In the genomic region with DNA sequence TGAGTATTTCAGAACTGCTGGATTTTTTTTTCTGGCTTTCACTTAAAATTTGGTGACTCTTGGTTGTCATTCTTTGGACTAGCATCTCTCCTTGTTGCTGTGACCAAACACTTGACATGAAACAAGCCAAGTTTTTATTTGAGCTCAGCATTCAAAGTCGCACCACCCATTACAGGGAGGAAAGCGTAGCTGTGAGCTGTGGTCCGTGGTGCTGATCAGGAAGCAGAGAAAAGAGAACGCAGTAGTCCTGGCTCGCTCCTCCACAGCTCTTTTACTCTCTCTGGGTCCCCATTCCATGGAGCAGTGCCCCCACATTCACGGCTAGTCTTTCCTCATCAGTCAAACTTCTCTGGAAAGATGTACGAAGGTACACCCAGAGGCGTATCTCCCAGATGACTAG, we compare ENCODE assay signal across 25 mouse cellular contexts.
DNase-seq lines count a peak whose midpoint lies in the region; ATAC-seq and TF ChIP-seq lines count a peak whose summit lies in the region.
"Had no signal": no experiment of that assay in that cellular context is flagged by ENCODE, and none has a peak within 500 bp of the region (broad histone marks: within the 10 kb centered on the region; RNA-seq: fewer than 3 reads in every experiment).

No protein-coding gene starts in this region.

- no peaks in the 10 kb centered on the region for H3K36me3 ChIP-seq in forebrain, embryonic 11.5 days (ENCODE audit: control insufficient read depth, insufficient read depth, low read length)
- H3K36me3 ChIP-seq in forebrain, embryonic 10.5 days (replicated peaks): no peaks in the 10 kb centered on the region
- no peaks in the 10 kb centered on the region for H3K36me3 ChIP-seq in heart, embryonic 13.5 days
- H3K36me3 ChIP-seq in heart, embryonic 12.5 days: no peaks in the 10 kb centered on the region
- H3K36me3 ChIP-seq in kidney, adult 2 months (ENCODE audit: control insufficient read depth, insufficient read depth, low read length): no peaks in the 10 kb centered on the region
- H3K36me3 ChIP-seq: embryonic facial prominence, embryonic 12.5 days; G1E; limb, embryonic 10.5 days; limb, embryonic 15.5 days; liver, embryonic 13.5 days; neural tube, embryonic 15.5 days had no signal

- H3K4me1 ChIP-seq in forebrain, embryonic 11.5 days (replicated peaks; ENCODE audit: control insufficient read depth, insufficient read depth, low read length): no peaks in the 10 kb centered on the region
- H3K4me1 ChIP-seq in forebrain, embryonic 10.5 days: peaks cover 37% of the 10 kb centered on the region
- H3K4me1 ChIP-seq in heart, embryonic 13.5 days: peaks cover 59% of the 10 kb centered on the region
- peaks cover 54% of the 10 kb centered on the region for H3K4me1 ChIP-seq in heart, embryonic 12.5 days (replicated peaks)
- H3K4me1 ChIP-seq in kidney, adult 2 months (ENCODE audit: control insufficient read depth, insufficient read depth, low read length): peaks cover 24% of the 10 kb centered on the region
- peaks cover 11% of the 10 kb centered on the region for H3K4me1 ChIP-seq in brown adipose tissue, adult 24 weeks (ENCODE audit: control insufficient read depth, insufficient read depth, insufficient read length, low read length)
- H3K4me1 ChIP-seq: liver, embryonic 13.5 days had no signal

- no peak overlapping the region for H3K27ac ChIP-seq in forebrain, embryonic 11.5 days (ENCODE audit: low read depth, low read length)
- no peak overlapping the region for H3K27ac ChIP-seq in forebrain, embryonic 10.5 days
- peak overlapping the region; percentile 58 for H3K27ac ChIP-seq in heart, embryonic 13.5 days (replicated peaks)
- no peak overlapping the region; the same call in 1 of the 2 replicates for H3K27ac ChIP-seq in heart, embryonic 12.5 days (ENCODE audit: poor library complexity, severe bottlenecking)
- H3K27ac ChIP-seq in kidney, adult 2 months (ENCODE audit: insufficient read depth, low read depth, low read length): peak overlapping the region; percentile 42; the same call in 1 of the 2 replicates
- H3K27ac ChIP-seq in brown adipose tissue, adult 24 weeks (replicated peaks; ENCODE audit: low read depth, low read length): peak overlapping the region; percentile 94
- H3K27ac ChIP-seq: embryonic facial prominence, embryonic 12.5 days; hindbrain, embryonic 14.5 days; limb, embryonic 10.5 days; limb, embryonic 15.5 days; liver, embryonic 13.5 days; macrophage; neural tube, embryonic 15.5 days had no signal

- no peak overlapping the region for H3K4me2 ChIP-seq in forebrain, embryonic 11.5 days (ENCODE audit: low read depth, low read length, severe bottlenecking)
- peak overlapping the region; percentile 40; the same call in 1 of the 2 replicates for H3K4me2 ChIP-seq in heart, embryonic 13.5 days
- H3K4me2 ChIP-seq in heart, embryonic 12.5 days: no peak overlapping the region
- H3K4me2 ChIP-seq: embryonic facial prominence, embryonic 12.5 days; hindbrain, embryonic 14.5 days; limb, embryonic 15.5 days; liver, embryonic 13.5 days; neural tube, embryonic 15.5 days had no signal

- H3K4me3 ChIP-seq in forebrain, embryonic 11.5 days (ENCODE audit: low read depth, low read length): no peak overlapping the region
- no peak overlapping the region for H3K4me3 ChIP-seq in forebrain, embryonic 10.5 days
- H3K4me3 ChIP-seq in heart, embryonic 13.5 days: no peak overlapping the region
- no peak overlapping the region for H3K4me3 ChIP-seq in heart, embryonic 12.5 days
- no peak overlapping the region for H3K4me3 ChIP-seq in kidney, adult 2 months (ENCODE audit: insufficient read depth, low read depth, low read length)
- H3K4me3 ChIP-seq in brown adipose tissue, adult 24 weeks (ENCODE audit: insufficient read depth, low read depth, low read length): no peak overlapping the region
- H3K4me3 ChIP-seq: embryonic facial prominence, embryonic 12.5 days; limb, embryonic 10.5 days; limb, embryonic 15.5 days; liver, embryonic 13.5 days; neural tube, embryonic 15.5 days had no signal

- no peak for ATAC-seq in forebrain, embryonic 11.5 days (replicated peaks; ENCODE audit: low FRiP score)
- ATAC-seq in heart, embryonic 13.5 days (ENCODE audit: extremely low read depth, insufficient number of reproducible peaks, low FRiP score, low TSS enrichment): no peak
- no peak for ATAC-seq in heart, embryonic 12.5 days (ENCODE audit: insufficient number of reproducible peaks, low FRiP score)
- ATAC-seq: forebrain, embryonic 16.5 days; intestine, postnatal 0 days had no signal

- TF ChIP-seq POLR2A in kidney, adult 2 months (IDR thresholded peaks at IDR 0.05; ENCODE audit: low read depth, low read length): no peak

- DNase-seq in forebrain, embryonic 11.5 days (ENCODE audit: low spot score): peak; percentile 47
- no peak for DNase-seq in forebrain, embryonic 10.5 days (ENCODE audit: extremely low spot score, low spot score)
- peak; percentile 44 for DNase-seq in kidney, adult 2 months
- DNase-seq in kidney, adult 8-10 months: no peak
- DNase-seq: adrenal gland, adult 8-10 months; cerebellum, adult 8-10 months; cerebellum, postnatal 25 days; gastrocnemius, postnatal 10 days; kidney, postnatal 10 days; layer of hippocampus, adult 9-11 months; liver, embryonic 13.5 days; right cerebral cortex, postnatal 14 days; thymus, postnatal 4 days had no signal

- no peak overlapping the region for H3K9ac ChIP-seq in forebrain, embryonic 11.5 days (ENCODE audit: low read length)
- H3K9ac ChIP-seq in heart, embryonic 13.5 days: no peak overlapping the region
- no peak overlapping the region for H3K9ac ChIP-seq in heart, embryonic 12.5 days
- H3K9ac ChIP-seq: embryonic facial prominence, embryonic 12.5 days; hindbrain, embryonic 14.5 days; limb, embryonic 15.5 days; liver, embryonic 13.5 days; neural tube, embryonic 15.5 days had no signal

- H3K9me3 ChIP-seq in forebrain, embryonic 11.5 days (ENCODE audit: control insufficient read depth, low read length): no peaks in the 10 kb centered on the region
- H3K9me3 ChIP-seq in forebrain, embryonic 10.5 days: no peaks in the 10 kb centered on the region
- no peaks in the 10 kb centered on the region for H3K9me3 ChIP-seq in heart, embryonic 13.5 days
- no peaks in the 10 kb centered on the region for H3K9me3 ChIP-seq in heart, embryonic 12.5 days (replicated peaks)
- H3K9me3 ChIP-seq: embryonic facial prominence, embryonic 12.5 days; limb, embryonic 10.5 days; limb, embryonic 15.5 days; liver, embryonic 13.5 days; neural tube, embryonic 15.5 days had no signal

- no peak for TF ChIP-seq CTCF in kidney, adult 2 months (conservative IDR thresholded peaks at IDR 0.05; ENCODE audit: insufficient read depth, insufficient read length, low read depth, low read length)

- WGBS in forebrain, embryonic 11.5 days: 60% methylated on average over 8 of the region's 8 CpGs
- 71% methylated on average over 8 of the region's 8 CpGs for WGBS in forebrain, embryonic 10.5 days
- 27% methylated on average over 8 of the region's 8 CpGs for WGBS in heart, embryonic 13.5 days
- 38% methylated on average over 8 of the region's 8 CpGs for WGBS in heart, embryonic 12.5 days
- 44% methylated on average over 8 of the region's 8 CpGs for WGBS in kidney, adult 2 months

- H3K27me3 ChIP-seq in forebrain, embryonic 11.5 days (ENCODE audit: control insufficient read depth, insufficient read depth, low read length): no peaks in the 10 kb centered on the region
- no peaks in the 10 kb centered on the region for H3K27me3 ChIP-seq in forebrain, embryonic 10.5 days (ENCODE audit: poor library complexity, severe bottlenecking)
- H3K27me3 ChIP-seq in heart, embryonic 13.5 days (replicated peaks): no peaks in the 10 kb centered on the region
- H3K27me3 ChIP-seq in heart, embryonic 12.5 days (replicated peaks): 0 out of 2 replicates have a peak, but pooled peaks cover 3% of the 10 kb centered on the region
- H3K27me3 ChIP-seq in kidney, adult 2 months (replicated peaks; ENCODE audit: control insufficient read depth, insufficient read depth, low read length): no peaks in the 10 kb centered on the region
- H3K27me3 ChIP-seq: embryonic facial prominence, embryonic 12.5 days; limb, embryonic 15.5 days; liver, embryonic 13.5 days; neural tube, embryonic 15.5 days had no signal

Comparison
In these comparisons a context has a peak if more than half of its experiments do, and no peak if none do; other contexts are left out.
1. DNase-seq: peak in forebrain, embryonic 11.5 days (single experiment) and kidney, adult 2 months (single experiment); none in forebrain, embryonic 10.5 days (single experiment) and kidney, adult 8-10 months (0 of 2).
2. H3K27ac ChIP-seq: peak in heart, embryonic 13.5 days (single experiment), kidney, adult 2 months (single experiment) and brown adipose tissue, adult 24 weeks (single experiment); none in forebrain, embryonic 11.5 days (single experiment), forebrain, embryonic 10.5 days (single experiment) and heart, embryonic 12.5 days (single experiment).